Mouse (Mus musculus): ENCODE results near the gene Ube2i. TPM values are rescaled to one million over a fixed set of nuclear protein-coding genes. Genes with fewer than 3 reads are reported as not detected.

The Ube2i gene
- total RNA-seq (2022), result 100 to 1,000 TPM; 212 to 231 (median 228) TPM

GRCm38 (mm10) chr17:25274571-25275346 is at the start of gene Ube2i:
Gene Ube2i, minus strand, starts transcription at chr17:25274622.
- no peak for DNase-seq (ENCODE audit: low spot score in 2 of 2)

GRCm38 (mm10) chr17:25322930-25323329 is 48.5 kb upstream of the Ube2i start:
- DNase-seq (ENCODE audit: low spot score in 2 of 2), result no peak

- no peak for DNase-seq (ENCODE audit: low spot score in 2 of 2)
These were observed 46.4 kb upstream of the Ube2i start for GRCm38 (mm10) chr17:25320819-25321218.

GRCm38 (mm10) chr17:25318354-25318753 is 43.9 kb upstream of the Ube2i start, which contains the start of gene Prss29:
Gene Prss29, plus strand, starts transcription at chr17:25318654.
- no peak for DNase-seq (ENCODE audit: low spot score in 2 of 2)

- DNase-seq (ENCODE audit: low spot score in 2 of 2), result no peak
These were observed 33.9 kb upstream of the Ube2i start, which contains the start of gene Prss28 for GRCm38 (mm10) chr17:25308346-25308745. Gene Prss28, plus strand, starts transcription at chr17:25308646.

- DNase-seq (ENCODE audit: low spot score in 2 of 2), result no peak
These were observed 23.7 kb upstream of the Ube2i start, which contains the start of gene Prss34 for GRCm38 (mm10) chr17:25298094-25298493. Gene Prss34, plus strand, starts transcription at chr17:25298394.

- DNase-seq (ENCODE audit: low spot score in 2 of 2), result no peak
These were observed 19.7 kb upstream of the Ube2i start for GRCm38 (mm10) chr17:25294111-25294510.

- DNase-seq (ENCODE audit: low spot score in 2 of 2), result no peak
These were observed 19.1 kb upstream of the Ube2i start for GRCm38 (mm10) chr17:25293495-25293894.

GRCm38 (mm10) chr17:25290411-25290810 is 16.0 kb upstream of the Ube2i start:
- no peak for DNase-seq (ENCODE audit: low spot score in 2 of 2)

GRCm38 (mm10) chr17:25288842-25289241 is 14.4 kb upstream of the Ube2i start:
- DNase-seq (ENCODE audit: low spot score in 2 of 2), result peak in 1 of 2 experiments; percentile 47

- DNase-seq (ENCODE audit: low spot score in 2 of 2), result peak; percentile 26 to 56
These were observed 10.6 kb upstream of the Ube2i start for GRCm38 (mm10) chr17:25285033-25285432.

GRCm38 (mm10) chr17:25282133-25282532 is 7.7 kb upstream of the Ube2i start:
- DNase-seq (ENCODE audit: low spot score in 2 of 2), result no peak

GRCm38 (mm10) chr17:25275833-25276232 is 1.4 kb upstream of the Ube2i start:
- no peak for DNase-seq (ENCODE audit: low spot score in 2 of 2)

- DNase-seq (ENCODE audit: low spot score in 2 of 2), result peak; percentile 92 to 98
These were observed 518 bp downstream of the Ube2i start for GRCm38 (mm10) chr17:25273706-25274501.

GRCm38 (mm10) chr17:25272951-25273705 is 1.3 kb downstream of the Ube2i start:
- DNase-seq (ENCODE audit: low spot score in 2 of 2), result peak; percentile 82 to 93

- DNase-seq (ENCODE audit: low spot score in 2 of 2), result no peak
These were observed 2.1 kb downstream of the Ube2i start for GRCm38 (mm10) chr17:25272326-25272725.

- DNase-seq (ENCODE audit: low spot score in 2 of 2), result no peak
These were observed 3.6 kb downstream of the Ube2i start for GRCm38 (mm10) chr17:25270795-25271335.

GRCm38 (mm10) chr17:25264453-25264852 is 10.0 kb downstream of the Ube2i start:
- peak in 1 of 2 experiments; percentile 44 for DNase-seq (ENCODE audit: low spot score in 2 of 2)

GRCm38 (mm10) chr17:25257804-25258261 is 16.6 kb downstream of the Ube2i start:
- no peak for DNase-seq (ENCODE audit: low spot score in 2 of 2)

GRCm38 (mm10) chr17:25256140-25256754 is 18.2 kb downstream of the Ube2i start, which contains the start of gene Baiap3:
Gene Baiap3, minus strand, starts transcription at chr17:25256364.
- DNase-seq (ENCODE audit: low spot score in 2 of 2), result no peak

All from layer of hippocampus, adult 8-10 months (tissue).